Mouse (Mus musculus) fat pad, adult 2 months (tissue): ENCODE results near the gene Zfand2a.

Source experiments
- DNase-seq: peaks from one replicate; pipeline ENCODE4 v3.0.0-alpha.2; 2011; ENCODE audit warnings: low read depth, low spot score; ENCODE audit errors: extremely low read depth

The Zfand2a gene

DNA sequence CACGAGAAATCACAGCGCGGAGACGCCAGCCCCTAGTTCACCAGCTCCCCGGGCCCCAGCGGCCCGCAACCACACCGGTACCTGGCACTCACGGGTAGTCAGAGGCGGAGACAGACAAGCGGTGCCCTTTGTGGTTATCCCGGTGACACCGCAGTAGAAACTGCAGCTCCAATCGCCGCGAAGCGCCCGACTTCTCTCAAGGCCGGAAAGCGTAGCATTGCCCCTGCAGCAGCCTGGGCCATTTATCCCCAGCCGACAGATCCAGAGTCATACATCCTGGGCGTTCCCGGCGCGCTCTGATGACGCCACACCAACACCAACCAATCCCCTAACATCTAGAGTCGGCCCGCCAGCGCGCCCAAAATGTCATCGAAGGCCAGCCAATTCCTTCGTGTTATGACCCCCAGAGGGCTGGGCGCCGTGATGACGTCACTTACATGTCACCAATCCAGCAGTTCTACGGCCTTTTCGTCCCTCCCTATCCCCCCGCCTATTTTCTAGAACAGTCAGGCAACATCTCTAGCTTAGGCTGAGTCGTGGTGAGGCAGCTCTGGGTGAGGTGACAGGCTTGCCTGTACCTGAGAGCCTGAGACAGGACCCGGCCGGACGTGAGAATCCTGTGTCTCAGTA lies at the start of gene Zfand2a:
TSS of gene Zfand2a (minus strand) at position 365 of the 630 bp plus-strand sequence.
- DNase-seq, result peak; percentile 93

DNA sequence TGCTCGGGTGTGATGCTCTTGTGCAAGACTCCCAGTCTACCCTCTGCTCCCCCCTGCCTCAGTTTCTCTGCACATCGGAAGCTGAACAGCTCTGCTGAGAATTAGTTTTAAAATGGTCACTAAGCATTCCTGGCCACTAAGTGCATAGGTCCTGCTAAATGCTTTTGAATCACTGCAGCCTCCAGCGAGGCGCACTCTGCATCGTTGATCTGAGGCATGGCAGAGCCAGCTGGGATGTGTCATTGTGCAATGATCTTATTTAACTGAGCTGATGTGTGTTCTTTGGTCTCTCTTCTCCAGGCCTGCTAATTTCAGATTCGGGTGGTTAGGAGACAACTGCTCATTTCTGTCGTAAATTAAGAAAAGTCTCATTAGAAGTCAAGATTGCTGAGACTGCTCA lies 44.5 kb upstream of the Zfand2a start:
- DNase-seq, result no peak

DNA sequence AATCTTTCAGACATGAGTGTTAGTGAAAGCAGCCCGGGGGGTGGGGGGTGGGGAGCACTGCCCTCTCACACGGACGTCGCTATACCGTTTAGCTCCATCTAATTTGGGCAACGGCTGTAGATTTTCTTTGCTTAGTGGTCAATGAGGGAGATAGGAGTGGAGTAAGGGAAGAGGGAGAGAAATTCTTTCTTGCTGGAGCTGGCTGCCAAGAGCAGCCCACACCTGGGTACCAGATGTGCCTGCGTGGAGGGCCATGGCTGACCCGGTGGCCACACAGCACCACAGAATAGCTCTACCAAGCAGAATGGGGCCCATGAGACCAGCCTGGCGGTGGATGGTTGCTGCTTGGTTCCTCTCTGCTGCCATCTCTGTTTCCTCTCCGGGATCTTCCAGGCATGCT lies 37.6 kb upstream of the Zfand2a start:
- DNase-seq, result no peak

DNA sequence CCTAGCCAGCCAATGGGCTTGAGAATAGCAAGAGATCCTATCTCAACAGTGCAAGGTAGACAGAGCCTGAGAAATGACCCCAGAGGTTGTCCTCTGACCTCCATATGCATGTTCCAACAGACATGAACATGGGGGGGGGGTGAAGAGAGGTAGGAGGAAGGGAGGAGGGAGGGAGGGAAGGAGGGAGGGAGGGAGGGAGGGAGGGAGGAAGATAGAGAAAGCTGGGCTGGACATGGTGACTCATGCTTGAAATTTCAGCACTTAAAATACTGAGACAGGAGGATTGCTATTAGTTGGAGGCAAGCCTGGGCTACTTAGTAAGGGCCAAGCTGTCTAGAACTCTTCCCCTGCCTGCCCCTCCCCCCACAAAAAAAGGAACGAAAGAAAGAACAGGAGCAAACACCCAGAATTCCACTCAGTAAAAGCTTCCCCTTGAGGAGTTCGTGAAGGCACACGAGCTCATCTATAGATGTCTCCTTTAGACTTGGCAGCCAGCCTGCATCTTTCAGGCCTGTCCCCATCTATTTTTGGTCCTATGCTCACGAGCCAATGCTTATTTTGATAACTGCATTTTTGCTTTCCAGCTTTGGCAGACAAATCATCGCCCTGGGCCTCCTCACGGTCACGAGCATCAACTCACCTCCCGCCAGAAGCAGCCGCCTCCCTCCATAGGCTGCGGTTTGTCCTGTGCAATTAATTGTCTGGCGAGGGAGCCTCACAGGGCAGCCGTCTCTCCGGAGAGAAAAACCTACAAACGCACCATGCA lies 35.9 kb upstream of the Zfand2a start:
- no peak for DNase-seq

DNA sequence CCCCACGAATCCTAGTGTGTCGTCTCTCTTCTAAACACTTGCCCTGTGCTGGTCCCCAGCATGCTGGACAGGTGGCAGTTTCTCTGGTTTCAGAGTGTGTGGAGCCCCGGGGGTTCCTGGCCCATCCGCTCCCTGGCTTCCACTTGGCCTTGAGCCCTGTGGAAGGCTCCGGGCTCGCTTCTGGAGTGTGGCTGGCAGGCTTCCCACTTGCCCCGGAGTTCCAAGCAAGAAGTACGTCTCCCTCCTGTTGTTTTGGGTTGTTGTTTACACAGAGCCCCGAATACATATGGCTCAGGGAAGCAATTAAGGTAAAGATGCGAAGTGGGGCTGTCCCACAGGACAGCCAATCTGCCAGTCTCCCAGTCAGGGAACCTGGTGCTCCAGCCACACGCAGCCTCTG lies 31.9 kb upstream of the Zfand2a start:
- no peak for DNase-seq

DNA sequence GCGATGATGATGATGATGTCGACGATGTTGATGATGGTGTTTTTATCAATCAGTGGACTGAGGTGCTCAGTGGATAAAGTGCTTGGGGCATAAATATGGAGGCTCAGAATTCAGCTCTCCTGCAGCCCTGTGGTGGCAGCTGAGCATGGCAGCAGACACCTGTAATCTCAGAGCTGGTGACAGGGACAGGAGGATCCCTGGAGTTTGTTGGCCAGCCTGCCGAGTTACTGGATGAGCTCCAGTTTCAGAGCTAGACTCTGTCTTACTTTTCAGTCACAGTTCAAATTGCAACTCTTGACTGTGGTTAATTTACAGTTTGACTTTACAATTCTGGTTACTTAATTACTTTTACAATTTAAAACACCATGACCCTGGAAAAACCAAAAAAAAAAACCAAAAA lies 27.9 kb upstream of the Zfand2a start:
- no peak for DNase-seq

DNA sequence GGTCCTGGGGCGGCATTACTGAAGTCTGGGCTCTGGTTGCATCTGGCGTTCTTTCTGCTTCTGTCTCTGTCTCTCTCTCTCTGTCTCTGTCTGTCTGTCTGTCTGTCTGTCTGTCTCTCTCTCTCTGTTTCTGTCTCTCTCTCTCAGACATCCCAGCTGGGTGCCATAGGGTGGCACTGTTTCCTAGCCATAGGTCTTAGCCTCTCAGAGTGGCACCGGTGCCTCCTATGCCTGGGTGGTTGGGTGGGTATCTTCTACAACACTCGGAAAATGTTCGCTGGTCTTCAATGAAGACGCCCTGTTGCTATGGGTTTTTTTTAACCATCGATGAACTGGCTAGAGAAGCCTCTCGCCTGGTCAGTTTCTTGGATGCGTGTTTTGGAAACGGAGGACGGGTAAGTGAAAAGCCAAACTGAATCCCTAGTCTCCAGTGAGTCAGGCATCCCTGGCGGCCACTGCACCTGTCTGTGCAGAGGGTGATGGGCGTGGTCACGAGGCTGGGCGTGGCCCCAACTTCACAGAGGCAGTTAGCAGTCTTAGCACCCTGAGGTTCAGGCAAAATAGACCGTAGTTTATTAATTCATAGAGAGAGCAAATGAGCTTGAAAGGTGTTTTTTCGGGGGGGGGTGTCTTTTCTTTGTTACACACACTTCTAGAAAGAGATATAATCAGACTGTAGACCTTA lies 26.5 kb upstream of the Zfand2a start:
- no peak for DNase-seq

DNA sequence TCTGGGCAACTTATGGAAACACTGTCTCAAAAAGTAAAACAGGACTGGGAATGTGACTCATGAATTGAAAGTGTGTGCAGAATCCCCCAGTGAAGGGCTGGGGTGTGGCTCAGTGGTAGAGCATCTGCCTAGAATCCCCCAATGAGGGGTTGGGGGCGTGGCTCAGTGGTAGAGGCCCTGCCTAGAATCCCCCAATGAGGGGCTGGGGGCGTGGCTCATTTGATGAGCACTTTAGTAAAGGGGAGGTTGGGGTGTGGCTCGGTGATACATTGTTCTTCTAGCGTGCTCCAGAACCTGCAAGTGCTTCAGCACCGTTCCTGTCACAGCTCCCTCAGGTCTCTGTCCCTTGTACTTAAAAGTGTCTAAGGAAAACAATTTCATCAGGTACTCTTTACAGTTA lies 21.9 kb upstream of the Zfand2a start:
- no peak for DNase-seq

DNA sequence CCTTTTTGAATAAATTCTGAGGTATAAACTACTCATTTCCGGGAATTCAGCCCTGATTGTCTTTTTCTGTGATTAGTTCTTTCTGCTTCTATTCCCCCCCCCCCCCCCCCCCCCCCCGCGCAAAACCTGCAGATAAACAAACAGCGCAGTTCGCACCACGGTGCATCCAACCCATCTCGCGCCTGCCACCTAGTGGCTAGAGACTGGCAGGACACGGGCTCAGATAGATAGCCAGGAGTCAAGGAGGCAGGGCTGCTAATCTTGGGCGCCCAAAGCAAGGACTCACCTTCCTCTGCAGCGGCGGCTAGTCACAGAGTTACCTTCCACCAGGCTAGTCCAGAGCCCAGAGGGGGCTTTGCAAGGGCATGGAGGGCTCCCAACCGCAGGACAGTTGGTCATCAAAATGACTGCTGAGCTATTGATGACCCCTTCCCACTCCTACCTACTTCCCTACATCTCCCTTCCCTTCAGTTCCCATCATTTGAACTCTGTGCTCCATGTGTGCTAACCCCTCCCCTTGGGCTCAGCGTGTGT lies 20.8 kb upstream of the Zfand2a start:
- DNase-seq, result no peak

DNA sequence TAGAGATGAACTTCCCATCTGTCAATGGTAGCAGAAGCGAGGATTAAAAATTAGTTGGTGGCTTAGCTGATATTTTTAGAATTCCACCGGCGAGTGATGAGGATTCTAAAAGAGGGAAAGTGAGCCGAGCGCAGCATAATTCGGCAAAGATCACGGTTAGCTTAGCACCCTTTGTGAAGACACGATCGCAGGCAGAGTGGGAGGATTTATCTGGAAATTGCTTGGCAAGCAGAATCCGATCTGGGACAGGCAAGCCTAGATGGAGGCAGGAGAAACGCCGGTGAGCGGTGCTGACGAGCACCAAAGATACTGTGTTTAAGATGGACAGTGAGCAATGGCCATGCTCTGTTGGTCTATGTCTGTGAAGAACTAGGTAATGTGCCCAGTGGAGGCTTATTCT lies 17.9 kb upstream of the Zfand2a start:
- no peak for DNase-seq

DNA sequence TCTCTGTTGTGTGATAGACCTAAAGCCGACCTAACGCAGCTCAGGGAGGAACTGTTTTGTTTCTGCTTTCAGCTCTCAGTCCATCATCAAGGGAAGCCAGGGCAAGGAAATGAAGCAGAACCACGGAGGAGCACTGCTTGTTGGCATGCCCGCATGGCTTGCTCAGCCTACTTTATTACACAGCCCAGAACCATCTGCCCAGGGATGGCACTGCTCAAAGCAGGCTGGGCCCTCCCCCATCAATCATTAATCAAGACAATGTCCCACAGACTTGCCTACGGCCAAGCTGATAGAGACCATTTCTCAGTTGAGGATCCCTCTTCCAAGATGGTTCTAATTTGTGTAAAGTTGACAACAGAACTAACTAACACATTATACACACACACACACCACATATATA lies 14.4 kb upstream of the Zfand2a start:
- DNase-seq, result no peak

DNA sequence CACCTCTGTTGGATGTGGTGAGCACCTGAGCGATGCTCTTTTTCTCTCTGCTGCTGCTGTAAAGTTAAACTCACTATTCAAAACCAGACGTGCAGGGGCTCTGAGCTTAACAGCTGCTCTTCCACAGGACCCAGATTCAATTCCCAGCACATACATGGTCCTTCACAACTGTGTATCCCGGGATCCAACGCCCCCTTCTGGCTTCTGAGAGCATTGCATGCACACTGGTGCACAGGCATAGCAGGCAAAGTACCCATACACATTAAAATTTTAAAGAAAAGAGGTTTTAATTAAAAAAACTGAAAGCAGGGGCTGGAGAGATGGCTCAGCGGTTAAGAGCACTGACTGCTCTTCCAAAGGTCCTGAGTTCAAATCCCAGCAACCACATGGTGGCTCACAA lies 12.6 kb upstream of the Zfand2a start:
- DNase-seq, result no peak

DNA sequence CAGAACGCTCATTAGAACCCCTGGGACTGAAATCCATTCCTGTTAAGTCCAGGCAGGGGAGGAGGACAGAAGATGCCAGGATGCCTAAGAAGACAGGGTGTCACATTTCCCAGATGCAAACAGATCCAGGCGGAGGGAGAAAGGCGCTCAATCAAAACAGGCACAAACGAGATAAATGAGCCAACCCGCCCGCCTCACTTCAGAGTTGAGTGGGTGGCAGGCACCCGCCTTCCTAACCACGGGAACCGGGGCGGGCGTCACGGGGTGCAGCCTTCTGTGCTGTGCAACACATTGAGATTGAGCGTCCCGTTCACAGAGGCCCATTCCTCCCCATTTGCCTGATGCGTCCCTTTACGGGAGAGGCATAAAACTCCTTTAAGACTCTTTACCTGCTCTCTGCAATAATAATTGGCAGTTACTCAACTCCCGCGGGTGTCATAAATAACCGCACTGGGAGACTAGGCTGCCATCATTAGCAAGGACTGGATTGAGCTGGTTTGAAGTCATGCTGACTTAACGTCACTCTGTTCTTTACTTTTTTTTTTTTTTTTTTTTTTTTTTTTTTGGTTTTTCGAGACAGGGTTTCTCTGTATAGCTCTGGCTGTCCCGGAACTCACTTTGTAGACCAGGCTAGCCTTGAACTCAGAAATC lies 10.8 kb upstream of the Zfand2a start:
- DNase-seq, result peak; percentile 58

DNA sequence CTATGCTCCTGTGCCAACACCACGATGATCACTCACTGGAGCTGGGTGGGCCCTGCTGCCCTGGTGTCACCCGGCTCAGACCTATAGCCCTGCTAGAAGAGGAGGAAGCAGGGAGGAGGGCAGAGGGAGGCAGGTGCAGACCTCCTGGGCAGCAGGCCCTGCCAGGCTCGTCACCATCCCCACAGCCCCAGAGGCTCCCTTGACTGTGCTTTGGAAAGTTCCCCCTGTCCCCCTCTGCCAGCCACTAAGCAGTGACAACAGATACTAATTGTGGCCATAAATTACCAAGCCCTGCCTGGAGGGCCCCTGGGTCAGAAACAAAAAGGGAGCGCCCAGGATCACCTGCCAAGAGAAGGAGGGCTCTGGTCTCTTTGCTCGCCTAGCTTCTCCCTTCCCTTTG lies 9.3 kb upstream of the Zfand2a start:
- DNase-seq, result peak; percentile 28

DNA sequence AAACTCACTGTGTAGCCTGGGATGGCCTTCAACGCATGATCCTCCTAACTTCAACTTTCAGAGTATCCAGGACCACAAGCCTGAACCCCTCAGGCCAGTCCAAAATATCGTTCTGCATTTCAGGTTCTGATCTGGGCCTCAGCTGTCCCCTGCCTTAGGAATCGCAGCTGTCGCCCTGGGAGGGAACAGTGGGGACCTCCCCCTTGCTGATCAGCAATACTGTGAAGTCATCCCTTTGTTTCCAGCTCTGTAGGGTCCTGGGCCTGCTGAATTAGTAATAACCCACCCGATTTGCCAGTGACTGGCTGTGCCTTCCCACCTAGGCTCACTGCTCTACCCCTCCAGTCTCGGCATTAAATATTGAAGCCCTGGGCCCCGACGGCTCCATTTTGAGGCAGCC lies 7.0 kb upstream of the Zfand2a start:
- no peak for DNase-seq

DNA sequence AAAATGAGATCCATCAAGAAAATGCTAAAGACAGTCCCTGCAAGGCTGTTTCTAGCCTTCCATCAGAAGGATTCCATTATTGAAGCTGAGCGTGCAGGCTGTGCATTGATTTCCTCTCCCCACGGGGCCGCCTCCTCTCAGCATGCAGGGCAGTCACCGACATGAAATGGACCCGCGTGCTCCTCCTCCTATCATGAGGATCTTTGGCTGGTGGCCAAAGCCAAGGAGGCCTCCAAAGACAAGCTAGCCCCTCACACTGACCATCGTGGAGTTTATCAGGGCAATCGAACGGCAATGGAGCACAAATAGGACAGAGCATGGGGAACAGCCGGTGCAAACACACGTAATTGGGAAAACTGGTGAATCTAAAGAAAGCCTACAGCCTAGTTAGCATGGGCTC lies 5.8 kb upstream of the Zfand2a start:
- no peak for DNase-seq

DNA sequence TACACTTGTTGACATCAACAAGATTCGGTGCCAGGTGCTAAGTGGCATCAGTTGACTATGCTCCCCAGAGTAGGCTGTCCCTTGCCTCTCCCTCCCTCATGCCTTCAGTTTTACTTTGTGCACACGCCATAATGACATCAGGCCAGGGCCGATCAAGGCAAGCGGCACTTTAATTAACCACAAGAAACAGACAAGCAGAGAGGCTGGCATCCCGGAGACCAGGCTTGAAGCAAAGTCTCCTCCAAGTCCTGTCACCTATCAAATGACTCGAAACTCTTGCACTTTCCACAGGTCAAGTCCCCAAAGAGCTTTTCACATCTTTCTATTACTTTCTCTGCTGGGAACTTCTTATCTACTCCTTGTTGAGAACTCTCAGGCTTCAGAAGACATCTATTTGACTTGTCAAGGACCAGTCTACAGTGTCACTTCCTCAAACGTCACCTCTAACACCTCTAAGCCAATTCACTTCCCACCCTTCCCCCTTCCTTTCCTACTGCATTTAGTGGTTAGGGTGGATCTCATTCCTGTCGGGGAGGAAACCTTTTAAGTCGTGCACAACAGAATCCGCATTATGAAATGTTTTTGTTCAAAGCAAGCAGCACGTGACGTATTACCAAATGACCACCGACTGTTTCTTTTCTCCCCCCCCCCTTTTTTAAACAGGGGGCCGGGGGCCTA lies 1.0 kb downstream of the Zfand2a start:
- DNase-seq, result no peak

DNA sequence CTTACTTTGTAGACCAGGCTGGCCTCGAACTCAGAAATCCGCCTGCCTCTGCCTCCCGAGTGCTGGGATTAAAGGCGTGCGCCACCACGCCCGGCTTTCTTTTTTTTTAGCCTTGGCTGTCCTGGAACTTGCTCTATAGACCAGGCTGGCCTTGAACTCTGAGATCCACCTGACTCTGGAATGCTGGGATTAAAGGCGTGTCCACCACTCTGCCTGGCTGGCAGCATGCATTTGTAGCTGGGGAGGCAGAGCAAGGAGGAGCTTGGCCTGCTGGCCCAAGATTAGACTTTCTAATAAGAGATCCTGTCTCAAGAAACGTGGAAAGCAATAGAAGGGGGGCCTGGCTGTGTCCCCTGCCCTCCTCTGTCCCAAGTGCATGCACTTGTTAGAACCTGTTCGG lies 3.9 kb downstream of the Zfand2a start:
- no peak for DNase-seq

DNA sequence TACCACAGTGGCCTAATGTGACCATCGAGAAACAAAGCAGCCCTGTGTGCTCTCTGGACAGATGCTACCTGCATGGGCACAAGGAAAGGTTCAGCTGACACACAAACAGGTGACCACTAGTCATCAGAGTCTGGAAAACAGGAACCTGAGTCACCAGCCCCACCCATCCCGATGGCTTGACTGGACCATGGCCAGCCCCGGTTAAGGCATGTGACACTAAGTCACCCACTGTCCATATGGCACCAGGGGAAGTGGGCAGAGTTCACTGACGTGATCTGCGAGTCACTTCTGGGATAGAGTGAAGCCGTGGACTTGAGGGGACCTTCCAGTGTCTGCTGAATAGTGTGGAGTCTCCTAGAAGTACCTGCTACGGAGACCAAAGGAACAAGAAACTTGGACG lies 5.3 kb downstream of the Zfand2a start:
- no peak for DNase-seq

DNA sequence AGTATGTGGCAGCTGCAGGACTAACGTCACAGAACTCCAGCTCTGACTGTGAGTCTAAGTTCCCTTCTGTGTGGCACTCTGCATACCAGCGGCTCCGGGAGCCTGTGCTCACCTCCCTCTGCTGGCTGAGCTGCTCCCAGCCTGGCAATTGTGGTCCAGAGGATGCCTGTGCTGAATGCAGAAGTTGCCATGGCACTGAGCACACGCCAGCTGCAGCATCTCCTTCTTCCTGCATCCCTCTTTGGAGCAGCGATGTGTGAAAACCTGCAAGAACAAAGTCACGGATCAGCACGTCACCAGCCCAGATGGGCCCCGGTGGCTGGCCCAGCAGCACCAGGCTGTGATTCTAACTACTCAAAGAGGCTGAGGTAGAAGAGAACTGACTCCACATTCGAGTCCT lies 9.6 kb downstream of the Zfand2a start:
- no peak for DNase-seq

DNA sequence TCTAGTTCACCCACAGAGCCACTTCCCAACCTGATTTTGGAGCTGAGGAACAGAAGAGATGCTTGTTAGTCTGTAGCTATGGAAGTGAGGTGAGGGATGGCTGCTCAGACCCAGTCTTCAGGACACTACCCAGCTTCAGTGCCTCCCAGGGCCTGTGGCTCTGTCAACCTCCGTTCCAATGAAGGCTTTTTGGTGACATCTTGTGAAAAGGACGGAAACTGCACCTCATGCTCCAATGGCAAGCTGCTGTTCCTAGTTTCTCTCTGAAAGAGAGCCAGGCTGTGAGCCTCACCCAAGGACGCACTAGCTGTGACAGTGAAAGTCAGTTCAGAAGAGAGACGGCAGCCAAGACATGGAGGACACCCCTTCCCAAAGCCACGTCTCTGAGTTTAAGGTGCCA lies 16.4 kb downstream of the Zfand2a start:
- DNase-seq, result no peak
